Mouse (Mus musculus): Measurements from ENCODE around the gene Hecw2. TPM values are rescaled to one million over a fixed set of nuclear protein-coding genes. Genes with fewer than 3 reads are reported as not detected.

Gene Hecw2
- polyA plus RNA-seq, 1 experiment = 0.07 TPM

GRCm38 (mm10) chr1:54003288-54003687 is 191.7 kb downstream of the Hecw2 start:
- TF ChIP-seq POLR2A (IDR thresholded peaks at IDR 0.05; ENCODE audit: borderline replicate concordance, low read depth, low read length) = no peak
- TF ChIP-seq CTCF (IDR thresholded peaks at IDR 0.05; ENCODE audit: low read depth, low read length) = no peak
- peaks cover 5% of the 10 kb centered on the region for H3K4me1 ChIP-seq (ENCODE audit: control insufficient read depth, insufficient read depth, low read length)
- H3K4me3 ChIP-seq (ENCODE audit: insufficient read depth, low read length) = no peak overlapping the region
- H3K27ac ChIP-seq (ENCODE audit: insufficient read depth, low read depth, low read length) = no peak overlapping the region

- Histone ChIP-seq H3K4me3 (ENCODE audit: insufficient read depth, low read length) (no peak overlapping the region), H3K4me1 (ENCODE audit: control insufficient read depth, insufficient read depth, low read length) (peaks cover 5% of the 10 kb centered on the region), H3K27ac (ENCODE audit: insufficient read depth, low read depth, low read length) (no peak overlapping the region)
- TF ChIP-seq CTCF (IDR thresholded peaks at IDR 0.05; ENCODE audit: low read depth, low read length) (no peak), POLR2A (IDR thresholded peaks at IDR 0.05; ENCODE audit: borderline replicate concordance, low read depth, low read length) (no peak)
Observed at GRCm38 (mm10) chr1:54002077-54002476, 192.9 kb downstream of the Hecw2 start.

DNA sequence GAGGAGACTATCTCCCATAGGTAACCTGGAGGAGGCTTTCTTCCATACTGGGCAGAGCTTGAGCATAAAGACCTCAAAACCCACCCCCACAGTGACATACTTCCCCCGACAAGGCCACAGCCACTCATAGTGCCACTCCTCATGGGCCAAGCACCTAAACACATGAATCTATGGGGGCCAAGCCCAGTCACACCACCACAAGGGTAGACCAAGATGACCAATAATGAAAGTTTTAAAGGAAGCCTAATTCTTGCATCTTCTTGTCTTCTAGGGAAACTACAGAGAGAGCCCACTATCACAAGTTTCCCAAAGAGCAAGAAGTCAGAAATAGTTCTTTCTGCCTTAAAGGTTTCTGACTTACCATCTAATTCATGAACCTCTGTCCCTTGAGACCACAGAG is 197.7 kb downstream of the Hecw2 start:
- Histone ChIP-seq H3K4me1 (ENCODE audit: control insufficient read depth, insufficient read depth, low read length) (0 out of 2 replicates have a peak, but pooled peaks cover 2% of the 10 kb centered on the region), H3K4me3 (ENCODE audit: insufficient read depth, low read length) (no peak overlapping the region), H3K27ac (ENCODE audit: insufficient read depth, low read depth, low read length) (no peak overlapping the region)
- TF ChIP-seq POLR2A (IDR thresholded peaks at IDR 0.05; ENCODE audit: borderline replicate concordance, low read depth, low read length) = no peak
- TF ChIP-seq CTCF (IDR thresholded peaks at IDR 0.05; ENCODE audit: low read depth, low read length) = no peak

GRCm38 (mm10) chr1:53986185-53986892 is 208.6 kb downstream of the Hecw2 start:
- Histone ChIP-seq H3K4me3 (ENCODE audit: insufficient read depth, low read length) (no peak overlapping the region), H3K4me1 (ENCODE audit: control insufficient read depth, insufficient read depth, low read length) (no peaks in the 10 kb centered on the region), H3K27ac (ENCODE audit: insufficient read depth, low read depth, low read length) (no peak overlapping the region)
- TF ChIP-seq CTCF (IDR thresholded peaks at IDR 0.05; ENCODE audit: low read depth, low read length) (no peak), POLR2A (IDR thresholded peaks at IDR 0.05; ENCODE audit: borderline replicate concordance, low read depth, low read length) (no peak)

- H3K4me1 ChIP-seq (ENCODE audit: control insufficient read depth, insufficient read depth, low read length) = peaks cover 14% of the 10 kb centered on the region
- no peak overlapping the region for H3K4me3 ChIP-seq (ENCODE audit: insufficient read depth, low read length)
- no peak overlapping the region for H3K27ac ChIP-seq (ENCODE audit: insufficient read depth, low read depth, low read length)
- TF ChIP-seq POLR2A (IDR thresholded peaks at IDR 0.05; ENCODE audit: borderline replicate concordance, low read depth, low read length) (no peak), CTCF (IDR thresholded peaks at IDR 0.05; ENCODE audit: low read depth, low read length) (no peak)
Observed at GRCm38 (mm10) chr1:53978514-53978831, 216.5 kb downstream of the Hecw2 start.

DNA sequence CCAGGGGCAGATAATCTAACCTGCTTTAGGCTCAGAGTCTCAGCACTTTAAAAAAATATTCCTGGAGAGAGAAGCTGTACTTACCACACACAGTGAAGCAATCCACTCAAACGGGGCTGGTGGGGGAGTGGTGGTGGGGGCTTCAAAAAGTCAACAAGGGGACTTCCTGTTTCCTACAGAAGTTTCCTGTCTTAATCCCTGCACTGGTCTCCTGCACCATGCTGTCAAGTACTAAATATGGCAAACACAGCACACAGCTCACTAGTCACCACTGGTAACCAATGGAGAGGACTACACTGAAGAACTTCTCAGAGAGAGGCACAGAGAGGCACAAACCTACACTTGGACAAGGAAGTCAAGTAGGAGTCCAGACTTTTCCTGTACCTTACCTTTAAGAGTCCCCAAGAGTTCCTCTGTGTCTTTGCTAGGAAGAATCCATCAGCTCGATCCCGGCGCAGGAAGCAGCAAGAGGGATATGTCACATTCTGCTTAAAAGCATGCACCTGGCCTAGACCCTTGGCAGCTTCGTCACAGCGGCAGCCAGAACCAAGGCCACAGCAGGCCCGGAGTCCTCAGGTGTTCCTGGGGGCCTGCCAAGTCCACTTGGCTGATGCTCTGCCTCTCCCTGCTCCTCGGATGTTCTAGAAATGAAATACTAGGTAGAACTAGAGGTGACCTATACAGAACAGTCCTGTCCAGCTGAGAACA is 217.0 kb downstream of the Hecw2 start:
- no peak overlapping the region for H3K27ac ChIP-seq (ENCODE audit: insufficient read depth, low read depth, low read length)
- TF ChIP-seq POLR2A (IDR thresholded peaks at IDR 0.05; ENCODE audit: borderline replicate concordance, low read depth, low read length) (no peak), CTCF (IDR thresholded peaks at IDR 0.05; ENCODE audit: low read depth, low read length) (no peak)
- no peak overlapping the region for H3K4me3 ChIP-seq (ENCODE audit: insufficient read depth, low read length)
- peaks cover 14% of the 10 kb centered on the region for H3K4me1 ChIP-seq (ENCODE audit: control insufficient read depth, insufficient read depth, low read length)

- Histone ChIP-seq H3K4me1 (ENCODE audit: control insufficient read depth, insufficient read depth, low read length) (peaks cover 14% of the 10 kb centered on the region), H3K27ac (ENCODE audit: insufficient read depth, low read depth, low read length) (no peak overlapping the region), H3K4me3 (ENCODE audit: insufficient read depth, low read length) (no peak overlapping the region)
- TF ChIP-seq CTCF (IDR thresholded peaks at IDR 0.05; ENCODE audit: low read depth, low read length) (no peak), POLR2A (IDR thresholded peaks at IDR 0.05; ENCODE audit: borderline replicate concordance, low read depth, low read length) (no peak)
Observed at GRCm38 (mm10) chr1:53976721-53977120, 218.2 kb downstream of the Hecw2 start.

- Histone ChIP-seq H3K4me1 (ENCODE audit: control insufficient read depth, insufficient read depth, low read length) (peaks cover 14% of the 10 kb centered on the region), H3K27ac (ENCODE audit: insufficient read depth, low read depth, low read length) (no peak overlapping the region), H3K4me3 (ENCODE audit: insufficient read depth, low read length) (no peak overlapping the region)
- no peak for TF ChIP-seq CTCF (IDR thresholded peaks at IDR 0.05; ENCODE audit: low read depth, low read length)
- no peak for TF ChIP-seq POLR2A (IDR thresholded peaks at IDR 0.05; ENCODE audit: borderline replicate concordance, low read depth, low read length)
Observed at GRCm38 (mm10) chr1:53976100-53976499, 218.9 kb downstream of the Hecw2 start.

DNA sequence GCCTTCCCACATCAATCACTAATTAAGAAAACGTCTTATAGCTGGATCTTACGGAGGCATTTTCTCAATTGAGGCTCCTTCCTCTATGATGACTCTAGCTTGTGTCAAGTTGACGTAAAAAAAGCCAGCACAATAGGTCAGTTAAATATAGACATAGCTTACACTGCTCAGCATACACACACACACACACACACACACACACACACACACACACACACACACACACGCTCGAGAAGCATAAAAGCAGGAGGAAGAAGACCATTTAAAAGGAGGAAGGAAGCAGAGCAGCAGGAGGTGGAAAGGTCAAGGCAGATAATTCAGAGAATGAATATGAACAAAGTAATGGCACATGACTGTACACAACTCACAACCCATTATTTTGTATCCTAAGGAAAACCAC is 220.0 kb downstream of the Hecw2 start:
- peaks cover 12% of the 10 kb centered on the region for H3K4me1 ChIP-seq (ENCODE audit: control insufficient read depth, insufficient read depth, low read length)
- no peak overlapping the region for H3K4me3 ChIP-seq (ENCODE audit: insufficient read depth, low read length)
- TF ChIP-seq CTCF (IDR thresholded peaks at IDR 0.05; ENCODE audit: low read depth, low read length) (no peak), POLR2A (IDR thresholded peaks at IDR 0.05; ENCODE audit: borderline replicate concordance, low read depth, low read length) (no peak)
- H3K27ac ChIP-seq (ENCODE audit: insufficient read depth, low read depth, low read length) = no peak overlapping the region

DNA sequence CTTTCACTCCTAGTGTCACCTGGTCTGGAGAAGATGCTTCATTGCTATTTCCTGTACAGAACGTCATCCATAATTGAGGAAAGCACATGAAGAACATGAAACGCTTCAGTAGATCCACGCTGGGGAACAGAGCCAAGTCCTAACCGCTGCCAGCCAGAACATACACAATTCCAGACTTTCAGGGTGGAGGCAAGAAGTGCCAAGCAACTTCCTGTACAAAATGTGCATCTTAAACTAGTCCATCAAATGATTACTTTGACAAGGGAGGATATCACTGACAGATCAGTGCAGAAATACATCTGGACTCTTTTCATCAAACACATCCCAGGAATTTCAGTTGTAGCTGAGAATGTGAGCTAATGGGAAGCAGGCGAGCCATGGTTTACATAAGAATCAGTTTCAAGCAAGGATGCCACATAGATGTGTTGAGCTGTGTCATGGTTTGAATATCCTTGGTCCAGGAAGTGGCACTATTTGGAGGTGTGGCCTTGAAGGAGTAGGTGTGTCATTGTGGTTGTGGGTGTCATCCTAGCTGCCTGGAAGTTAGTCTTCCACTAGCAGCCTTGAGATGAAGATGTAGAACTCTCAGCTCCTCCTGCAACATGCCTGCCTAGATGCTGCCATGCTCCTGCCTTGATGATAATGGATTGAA is 224.5 kb downstream of the Hecw2 start:
- H3K4me3 ChIP-seq (ENCODE audit: insufficient read depth, low read length) = no peak overlapping the region
- TF ChIP-seq CTCF (IDR thresholded peaks at IDR 0.05; ENCODE audit: low read depth, low read length) = no peak
- no peak for TF ChIP-seq POLR2A (IDR thresholded peaks at IDR 0.05; ENCODE audit: borderline replicate concordance, low read depth, low read length)
- H3K27ac ChIP-seq (ENCODE audit: insufficient read depth, low read depth, low read length) = no peak overlapping the region
- peaks cover 8% of the 10 kb centered on the region for H3K4me1 ChIP-seq (ENCODE audit: control insufficient read depth, insufficient read depth, low read length)
